Mouse (Mus musculus): ENCODE data around the gene Acad9. TPM values are rescaled to one million over a fixed set of nuclear protein-coding genes. Genes with fewer than 3 reads are reported as not detected.

The Acad9 gene
- total and polyA plus RNA-seq, 3 experiments, result 37.2 to 197 (median 57.0) TPM

DNA sequence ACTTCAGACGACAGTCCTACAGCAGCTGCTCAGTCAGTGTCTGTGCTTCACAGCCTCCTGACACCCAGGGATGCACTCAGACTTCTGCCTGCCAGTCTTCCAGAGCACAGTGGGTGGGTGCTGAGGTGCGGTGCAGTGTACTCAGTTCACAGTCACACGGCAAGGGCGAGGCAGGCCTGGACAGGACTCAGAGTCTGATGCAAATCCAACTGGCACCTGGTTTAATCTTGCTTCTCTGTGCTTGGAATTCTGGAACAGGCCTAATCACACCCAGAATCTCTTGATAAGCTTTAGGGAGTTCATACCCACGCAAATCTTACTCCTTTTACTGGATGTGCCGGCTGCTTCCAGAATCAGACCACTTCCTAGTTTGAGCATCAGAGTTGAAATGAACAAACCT is 9.7 kb downstream of the Acad9 start:
- TF ChIP-seq MYC (IDR thresholded peaks at IDR 0.05; ENCODE audit: low read depth, low read length), result no peak
- Histone ChIP-seq H3K9me3 (replicated peaks; ENCODE audit: insufficient read depth, low read length) (no peaks in the 10 kb centered on the region), H3K27me3 (ENCODE audit: control insufficient read depth in 1 of 2, insufficient read depth in 2 of 2, low read length in 2 of 2) (no peaks in the 10 kb centered on the region), H3K27ac (ENCODE audit: control insufficient read depth, low read depth, low read length) (no peak overlapping the region), H3K4me1 (ENCODE audit: control insufficient read depth in 1 of 2, insufficient read depth in 2 of 2, low read length in 2 of 2) (no peaks in the 10 kb centered on the region), H3K4me3 (ENCODE audit: control insufficient read depth in 1 of 2, insufficient read depth in 1 of 2, low read depth in 2 of 2, low read length in 2 of 2) (no peak overlapping the region), H3K79me2 (ENCODE audit: control insufficient read depth, insufficient read depth, low read length, poor library complexity) (no peaks in the 10 kb centered on the region), H3K9ac (ENCODE audit: control insufficient read depth, low read depth, low read length, poor library complexity, severe bottlenecking) (no peak overlapping the region), H3K36me3 (ENCODE audit: control insufficient read depth in 1 of 2, insufficient read depth in 2 of 2, low read length in 2 of 2) (peaks cover 0 to 12% of the 10 kb centered on the region in 2 experiments; a peak in 2 of 4 replicates)
- DNase-seq (ENCODE audit: low read depth, low spot score), result no peak

DNA sequence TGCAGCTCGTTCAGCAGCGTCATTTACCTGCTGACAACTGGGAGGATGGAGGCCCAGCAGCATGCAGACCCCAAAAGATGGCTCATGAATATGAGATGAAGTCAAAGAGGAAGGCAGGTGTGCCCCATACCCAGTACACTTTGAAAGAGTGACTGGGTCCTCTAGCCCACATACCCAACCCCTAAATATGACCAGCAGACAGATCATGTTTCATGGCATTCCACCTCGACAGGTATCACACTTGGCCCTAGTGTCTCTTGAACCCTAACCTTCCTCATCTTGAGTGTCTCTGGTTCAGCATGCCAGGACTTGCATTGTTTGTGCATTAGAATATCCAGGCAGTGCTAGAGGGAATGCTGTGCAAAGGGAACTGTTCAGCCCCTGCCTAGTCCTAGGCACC is 11.6 kb downstream of the Acad9 start:
- DNase-seq (ENCODE audit: low read depth, low spot score), result no peak
- peaks cover 0 to 12% of the 10 kb centered on the region in 2 experiments; a peak in 2 of 4 replicates for H3K36me3 ChIP-seq (ENCODE audit: control insufficient read depth in 1 of 2, insufficient read depth in 2 of 2, low read length in 2 of 2)
- no peak overlapping the region for H3K9ac ChIP-seq (ENCODE audit: control insufficient read depth, low read depth, low read length, poor library complexity, severe bottlenecking)
- no peak overlapping the region for H3K27ac ChIP-seq (ENCODE audit: control insufficient read depth, low read depth, low read length)
- no peaks in the 10 kb centered on the region for H3K27me3 ChIP-seq (ENCODE audit: control insufficient read depth in 1 of 2, insufficient read depth in 2 of 2, low read length in 2 of 2)
- no peaks in the 10 kb centered on the region for H3K9me3 ChIP-seq (replicated peaks; ENCODE audit: insufficient read depth, low read length)
- TF ChIP-seq CHD1 (IDR thresholded peaks at IDR 0.05; ENCODE audit: low read depth, low read length), result no peak
- TF ChIP-seq CHD2 (IDR thresholded peaks at IDR 0.05; ENCODE audit: low read length), result no peak
- no peak for TF ChIP-seq MYC (IDR thresholded peaks at IDR 0.05; ENCODE audit: low read depth, low read length)
- no peak for TF ChIP-seq E2F4 (IDR thresholded peaks at IDR 0.05; ENCODE audit: borderline replicate concordance, low read depth, low read length)
- no peak for TF ChIP-seq NRF1 (IDR thresholded peaks at IDR 0.05; ENCODE audit: insufficient read depth, low read depth, low read length, poor library complexity, severe bottlenecking)
- TF ChIP-seq MAZ (IDR thresholded peaks at IDR 0.05; ENCODE audit: low read depth, low read length), result no peak
- no peak for TF ChIP-seq ETS1 (IDR thresholded peaks at IDR 0.05; ENCODE audit: low read depth, low read length)
- no peak for TF ChIP-seq RCOR1 (IDR thresholded peaks at IDR 0.05; ENCODE audit: low read depth, low read length)
- TF ChIP-seq KAT2A (conservative IDR thresholded peaks at IDR 0.05; ENCODE audit: low read depth, low read length), result no peak
- TF ChIP-seq UBTF (IDR thresholded peaks at IDR 0.05; ENCODE audit: borderline replicate concordance, insufficient read depth, low read depth, low read length), result no peak
- no peak for TF ChIP-seq POLR2AphosphoS2 (IDR thresholded peaks at IDR 0.05; ENCODE audit: low read length)
- no peak overlapping the region for H3K4me3 ChIP-seq (ENCODE audit: control insufficient read depth in 1 of 2, insufficient read depth in 1 of 2, low read depth in 2 of 2, low read length in 2 of 2)
- no peaks in the 10 kb centered on the region for H3K4me1 ChIP-seq (ENCODE audit: control insufficient read depth in 1 of 2, insufficient read depth in 2 of 2, low read length in 2 of 2)
- H3K79me2 ChIP-seq (ENCODE audit: control insufficient read depth, insufficient read depth, low read length, poor library complexity), result no peaks in the 10 kb centered on the region

DNA sequence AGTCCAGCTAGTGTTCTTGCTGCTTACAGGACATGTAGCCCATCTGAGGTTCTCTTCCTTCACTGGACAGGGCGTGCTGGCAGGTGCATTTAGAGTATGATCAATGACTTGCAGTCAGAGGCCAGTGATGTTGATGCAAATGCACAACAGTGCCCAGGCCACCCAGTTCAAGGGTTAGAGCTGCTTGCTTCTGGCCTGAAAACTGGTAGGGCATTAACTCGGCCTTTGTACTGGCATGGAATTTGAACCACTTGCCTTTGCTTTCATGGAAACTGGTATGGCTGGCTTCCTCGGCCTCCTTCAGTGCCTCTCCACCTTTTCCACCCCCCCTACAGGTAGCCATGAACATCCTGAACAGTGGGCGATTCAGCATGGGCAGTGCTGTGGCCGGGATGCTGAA is 14.1 kb downstream of the Acad9 start:
- Histone ChIP-seq H3K27ac (ENCODE audit: control insufficient read depth, low read depth, low read length) (no peak overlapping the region), H3K9ac (ENCODE audit: control insufficient read depth, low read depth, low read length, poor library complexity, severe bottlenecking) (no peak overlapping the region), H3K79me2 (ENCODE audit: control insufficient read depth, insufficient read depth, low read length, poor library complexity) (no peaks in the 10 kb centered on the region), H3K4me1 (ENCODE audit: control insufficient read depth in 1 of 2, insufficient read depth in 2 of 2, low read length in 2 of 2) (no peaks in the 10 kb centered on the region), H3K4me3 (ENCODE audit: control insufficient read depth in 1 of 2, insufficient read depth in 1 of 2, low read depth in 2 of 2, low read length in 2 of 2) (no peak overlapping the region), H3K9me3 (replicated peaks; ENCODE audit: insufficient read depth, low read length) (no peaks in the 10 kb centered on the region), H3K27me3 (ENCODE audit: control insufficient read depth in 1 of 2, insufficient read depth in 2 of 2, low read length in 2 of 2) (no peaks in the 10 kb centered on the region), H3K36me3 (ENCODE audit: control insufficient read depth in 1 of 2, insufficient read depth in 2 of 2, low read length in 2 of 2) (peaks cover 0 to 5% of the 10 kb centered on the region in 2 experiments; a peak in 2 of 4 replicates)
- TF ChIP-seq TBP (IDR thresholded peaks at IDR 0.05; ENCODE audit: low read depth, low read length), result no peak
- no peak for TF ChIP-seq TCF12 (IDR thresholded peaks at IDR 0.05; ENCODE audit: low read depth, low read length)
- no peak for TF ChIP-seq ZMIZ1 (IDR thresholded peaks at IDR 0.05; ENCODE audit: low read depth, low read length)
- no peak for TF ChIP-seq POLR2AphosphoS5 (IDR thresholded peaks at IDR 0.05; ENCODE audit: borderline replicate concordance, low read depth, low read length)
- TF ChIP-seq EP300 (IDR thresholded peaks at IDR 0.05; ENCODE audit: low read depth in 1 of 2, low read length in 2 of 2), result no peak
- TF ChIP-seq E2F4 (IDR thresholded peaks at IDR 0.05; ENCODE audit: borderline replicate concordance, low read depth, low read length), result no peak
- TF ChIP-seq ELF1 (IDR thresholded peaks at IDR 0.05; ENCODE audit: low read depth, low read length), result no peak
- no peak for TF ChIP-seq ZKSCAN1 (IDR thresholded peaks at IDR 0.05; ENCODE audit: low read depth, low read length)
- TF ChIP-seq UBTF (IDR thresholded peaks at IDR 0.05; ENCODE audit: borderline replicate concordance, insufficient read depth, low read depth, low read length), result no peak
- no peak for TF ChIP-seq BHLHE40 (IDR thresholded peaks at IDR 0.05; ENCODE audit: borderline replicate concordance, low read depth, low read length)
- no peak for TF ChIP-seq KAT2A (conservative IDR thresholded peaks at IDR 0.05; ENCODE audit: low read depth, low read length)
- TF ChIP-seq SIN3A (IDR thresholded peaks at IDR 0.05; ENCODE audit: low read length), result no peak
- no peak for TF ChIP-seq JUND (IDR thresholded peaks at IDR 0.05; ENCODE audit: low read depth, low read length)
- no peak for TF ChIP-seq MYB (IDR thresholded peaks at IDR 0.05; ENCODE audit: low read depth, low read length)
- TF ChIP-seq USF2 (IDR thresholded peaks at IDR 0.05; ENCODE audit: borderline replicate concordance in 1 of 2, insufficient read depth in 1 of 2, low read depth in 1 of 2, low read length in 2 of 2), result no peak
- no peak for TF ChIP-seq POLR2AphosphoS2 (IDR thresholded peaks at IDR 0.05; ENCODE audit: low read length)
- no peak for TF ChIP-seq TAL1 (IDR thresholded peaks at IDR 0.05; ENCODE audit: low read length)
- TF ChIP-seq CHD1 (IDR thresholded peaks at IDR 0.05; ENCODE audit: low read depth, low read length), result no peak
- TF ChIP-seq POLR2A (IDR thresholded peaks at IDR 0.05; ENCODE audit: control insufficient read depth in 1 of 2, insufficient read depth in 1 of 2, low read depth in 1 of 2, low read length in 2 of 2, poor library complexity in 1 of 2), result no peak
- no peak for DNase-seq (ENCODE audit: low read depth, low spot score)
